Mouse (Mus musculus) testis, adult 2 months (tissue): ENCODE measurements around the gene Ckm. TPM values are rescaled to one million over a fixed set of nuclear protein-coding genes. Genes with fewer than 3 reads are reported as not detected.

Experiments used
- H3K27ac ChIP-seq: fragments of 200-500 bp; 2 replicates; pipeline ENCODE4 v1.5.1; 2012; ENCODE audit warnings: low read depth, low read length; ENCODE audit not compliant: control insufficient read depth, insufficient read depth
- H3K27me3 ChIP-seq: fragments of 200-500 bp; 2 replicates; pipeline ENCODE4 v1.6.1; 2012; ENCODE audit warnings: mild to moderate bottlenecking, low read length, moderate library complexity; ENCODE audit not compliant: control insufficient read depth, insufficient read depth
- H3K36me3 ChIP-seq: fragments of 200-500 bp; 2 replicates; pipeline ENCODE4 v1.6.1; 2012; ENCODE audit warnings: mild to moderate bottlenecking, low read length; ENCODE audit not compliant: control insufficient read depth, insufficient read depth
- H3K4me1 ChIP-seq: fragments of 200-500 bp; 2 replicates; pipeline ENCODE4 v1.6.1; 2012; ENCODE audit warnings: low read length; ENCODE audit not compliant: control insufficient read depth, insufficient read depth
- H3K4me3 ChIP-seq: fragments of 200-500 bp; 2 replicates; pipeline ENCODE4 v1.5.1; 2012; ENCODE audit warnings: low read depth, mild to moderate bottlenecking, low read length, moderate library complexity, mixed read lengths; ENCODE audit not compliant: control insufficient read depth
- CTCF ChIP-seq: fragments of 200-500 bp; IDR thresholded peaks from 2 replicates; pipeline ENCODE4 v1.5.1; 2012; ENCODE audit warnings: low read depth, mild to moderate bottlenecking, inconsistent platforms, low read length, moderate library complexity; ENCODE audit not compliant: control insufficient read depth, insufficient read depth, insufficient replicate concordance
- POLR2A ChIP-seq: fragments of 200-500 bp; IDR thresholded peaks from 2 replicates; pipeline ENCODE4 v1.6.1; 2012; ENCODE audit warnings: low read depth, mild to moderate bottlenecking, inconsistent platforms, low read length, moderate library complexity; ENCODE audit not compliant: control insufficient read depth
- polyA plus RNA-seq: library from polyadenylated mRNA; depleted of rRNA; stranded (reverse); fragments of >200 nt; gene quantifications from 2 replicates; pipeline ENCODE4 v1.2.3, GENCODE M21; 2012

Gene Ckm
- polyA plus RNA-seq, 1 experiment = 2.4 TPM

GRCm38 (mm10) chr7:19373367-19373766, 31.2 kb upstream of the Ckm start:
- no peak overlapping the region for H3K4me3 ChIP-seq
- TF ChIP-seq POLR2A (no peak), CTCF (no peak)
- H3K4me1 ChIP-seq = peaks cover 17% of the 10 kb centered on the region
- H3K27me3 ChIP-seq = no peaks in the 10 kb centered on the region
- no peak overlapping the region for H3K27ac ChIP-seq
- H3K36me3 ChIP-seq = no peaks in the 10 kb centered on the region; the same call in 1 of the 2 replicates

- TF ChIP-seq POLR2A (no peak), CTCF (no peak)
- no peak overlapping the region for H3K4me3 ChIP-seq
- no peaks in the 10 kb centered on the region for H3K27me3 ChIP-seq
- peaks cover 6% of the 10 kb centered on the region for H3K4me1 ChIP-seq
- H3K36me3 ChIP-seq = no peaks in the 10 kb centered on the region; the same call in 1 of the 2 replicates
- no peak overlapping the region for H3K27ac ChIP-seq
Observed at GRCm38 (mm10) chr7:19375368-19375767, 29.2 kb upstream of the Ckm start.

GRCm38 (mm10) chr7:19376019-19376418, 28.6 kb upstream of the Ckm start:
- TF ChIP-seq CTCF = no peak
- no peak for TF ChIP-seq POLR2A
- Histone ChIP-seq H3K4me1 (peaks cover 6% of the 10 kb centered on the region), H3K36me3 (no peaks in the 10 kb centered on the region; the same call in 1 of the 2 replicates)

GRCm38 (mm10) chr7:19378049-19378448, 26.5 kb upstream of the Ckm start:
- Histone ChIP-seq H3K4me1 (peaks cover 5% of the 10 kb centered on the region), H3K4me3 (no peak overlapping the region), H3K27me3 (no peaks in the 10 kb centered on the region), H3K27ac (no peak overlapping the region), H3K36me3 (no peaks in the 10 kb centered on the region; the same call in 1 of the 2 replicates)
- TF ChIP-seq POLR2A (no peak), CTCF (no peak)

More at GRCm38 (mm10) chr7:19376019-19376418, 28.6 kb upstream of the Ckm start:
- Histone ChIP-seq H3K27me3 (no peaks in the 10 kb centered on the region), H3K27ac (no peak overlapping the region), H3K4me3 (no peak overlapping the region)

GRCm38 (mm10) chr7:19381377-19382165, 23.0 kb upstream of the Ckm start, which contains the start of gene Ercc2:
Ercc2 (plus strand) TSS chr7:19382010.
- Histone ChIP-seq H3K27ac (peak within 1 kb of the TSS; percentile 81), H3K36me3 (peaks cover 2% of the 10 kb centered on the region), H3K4me1 (peaks cover 3% of the 10 kb centered on the region), H3K4me3 (peak within 1 kb of the TSS; percentile 96), H3K27me3 (no peaks in the 10 kb centered on the region)
- peak; percentile 75 for TF ChIP-seq POLR2A
- no peak for TF ChIP-seq CTCF

- TF ChIP-seq CTCF = peak; percentile 15; the same call in 1 of the 2 replicates
- no peak for TF ChIP-seq POLR2A
- peak overlapping the region; percentile 81 for H3K27ac ChIP-seq
- H3K4me1 ChIP-seq = peaks cover 3% of the 10 kb centered on the region
- peak overlapping the region; percentile 96 for H3K4me3 ChIP-seq
- no peaks in the 10 kb centered on the region for H3K27me3 ChIP-seq
- peaks cover 2% of the 10 kb centered on the region for H3K36me3 ChIP-seq
Observed at GRCm38 (mm10) chr7:19382166-19382541, 22.4 kb upstream of the Ckm start.

GRCm38 (mm10) chr7:19383708-19384107, 20.9 kb upstream of the Ckm start:
- TF ChIP-seq CTCF (no peak), POLR2A (no peak; the same call in 1 of the 2 replicates)
- peaks cover 3% of the 10 kb centered on the region for H3K4me1 ChIP-seq
- no peaks in the 10 kb centered on the region for H3K27me3 ChIP-seq
- H3K36me3 ChIP-seq = peaks cover 2% of the 10 kb centered on the region
- H3K27ac ChIP-seq = no peak overlapping the region
- no peak overlapping the region for H3K4me3 ChIP-seq
